Mouse (Mus musculus) neutrophil, adult 5-6 weeks (primary cell): ENCODE measurements around the gene Stk24. TPM values are rescaled to one million over a fixed set of nuclear protein-coding genes. Genes with fewer than 3 reads are reported as not detected.

Source experiments
- ATAC-seq: fragments of 151-379, 151-347 bp; 2 replicates; pipeline ENCODE4 v1.8.0; 2017; ENCODE audit warnings: mild to moderate bottlenecking, moderate TSS enrichment; ENCODE audit not compliant: insufficient number of reproducible peaks, poor library complexity, low FRiP score, severe bottlenecking; ENCODE audit errors: extremely low read depth
- total RNA-seq: library from RNA; stranded (forward); fragments of 200-1000 nt; gene quantifications from 2 replicates; pipeline ENCODE4 v1.2.3, GENCODE M21; 2017

The Stk24 gene
- total RNA-seq, 1 experiment from 2014 or later, result 162 TPM

GRCm38 (mm10) chr14:121291881-121292280, 87.9 kb downstream of the Stk24 start:
- no peak for ATAC-seq

DNA sequence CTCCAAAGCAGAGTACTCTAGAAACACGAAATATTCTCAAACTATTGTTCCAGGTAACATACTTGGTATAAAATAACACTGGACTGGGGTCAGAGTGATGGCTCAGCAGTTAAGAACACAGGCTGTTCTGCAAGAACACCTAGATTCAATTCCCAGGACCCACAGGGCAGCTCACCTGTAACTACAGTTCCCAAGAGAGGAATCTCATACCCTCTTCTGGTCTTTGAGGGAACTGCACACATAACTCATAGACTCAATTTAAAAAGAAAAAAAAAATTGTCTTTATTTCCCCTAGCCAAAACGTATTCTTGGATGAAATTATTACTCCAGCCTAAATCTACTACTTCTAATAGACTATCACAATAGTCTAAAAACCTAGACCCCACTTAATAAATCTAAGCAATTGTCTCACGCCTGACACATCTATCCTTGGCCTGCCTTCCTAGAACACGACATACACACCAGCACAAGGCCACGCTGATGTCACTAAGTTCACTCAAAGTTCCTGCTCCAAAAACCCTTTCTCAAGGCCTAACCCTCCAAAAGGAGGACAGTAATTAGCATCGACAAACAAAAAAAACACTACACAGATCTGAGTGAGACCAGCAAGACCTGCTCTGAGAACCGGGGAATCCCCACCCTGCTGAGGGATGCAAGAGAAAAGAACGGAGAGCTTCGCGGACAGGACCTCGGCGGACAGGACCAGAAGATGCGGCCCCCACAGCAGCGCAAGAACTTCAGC, 94.3 kb downstream of the Stk24 start:
- no peak for ATAC-seq

DNA sequence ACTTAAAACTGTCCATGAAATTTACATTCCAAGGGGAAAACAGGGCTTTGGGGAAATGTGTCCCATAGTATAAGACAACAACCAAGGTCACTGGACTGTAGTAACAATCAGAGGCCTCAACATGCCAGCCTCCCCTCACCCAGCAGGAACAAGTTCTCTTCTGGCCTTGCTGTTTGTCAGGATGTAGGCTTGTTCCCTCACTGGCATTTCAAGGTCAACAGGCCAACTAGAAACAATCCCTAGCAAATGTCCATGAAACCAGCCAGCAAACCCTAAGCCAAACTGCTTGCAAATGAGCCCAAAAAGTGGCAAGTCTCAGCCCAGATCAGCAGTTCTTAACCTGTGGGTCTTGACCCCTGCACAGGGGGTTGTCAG, 98.5 kb downstream of the Stk24 start:
- no peak for ATAC-seq

GRCm38 (mm10) chr14:121280601-121281335, 99.0 kb downstream of the Stk24 start:
- no peak for ATAC-seq

DNA sequence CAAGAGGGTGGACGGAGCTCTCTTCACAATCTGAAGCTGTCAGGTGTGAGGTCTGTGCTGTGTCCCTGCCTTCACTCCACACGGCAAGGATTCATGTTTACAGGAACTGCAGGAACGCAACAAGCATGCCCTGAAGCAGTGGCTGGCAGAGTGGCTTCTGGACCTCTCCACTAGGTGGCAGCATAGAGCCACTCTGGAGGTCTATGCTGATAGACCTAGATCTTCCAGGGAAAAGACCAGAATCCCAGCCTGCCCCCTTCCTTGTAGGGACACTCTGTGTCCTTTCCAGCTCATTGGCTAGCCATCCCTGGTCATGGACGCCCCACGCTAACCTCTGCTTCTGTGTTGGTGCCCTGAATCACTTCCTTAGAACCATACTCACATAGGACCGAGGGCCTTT, 100.7 kb downstream of the Stk24 start:
- ATAC-seq, result peak; percentile 50; the same call in 1 of the 2 replicates

DNA sequence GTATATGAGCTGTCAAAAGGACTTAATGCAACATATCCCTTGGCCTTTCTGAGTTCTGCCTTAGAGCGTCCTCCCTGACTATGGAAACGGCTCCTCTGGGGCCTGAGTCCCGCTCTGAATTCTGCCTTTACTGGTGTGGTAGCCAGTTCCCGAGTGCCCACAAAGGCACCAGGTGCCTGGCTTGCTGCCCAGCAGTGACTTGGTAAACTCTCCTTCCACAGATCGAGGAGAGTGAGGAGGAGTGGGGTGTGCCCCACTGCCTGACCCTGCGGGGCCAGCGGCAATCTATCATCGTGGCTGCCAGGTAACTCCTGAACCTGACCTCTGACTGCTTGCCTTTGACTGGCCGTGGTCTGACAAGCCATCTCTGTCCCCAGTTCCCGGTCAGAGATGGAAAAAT, 103.8 kb downstream of the Stk24 start:
- ATAC-seq, result no peak

DNA sequence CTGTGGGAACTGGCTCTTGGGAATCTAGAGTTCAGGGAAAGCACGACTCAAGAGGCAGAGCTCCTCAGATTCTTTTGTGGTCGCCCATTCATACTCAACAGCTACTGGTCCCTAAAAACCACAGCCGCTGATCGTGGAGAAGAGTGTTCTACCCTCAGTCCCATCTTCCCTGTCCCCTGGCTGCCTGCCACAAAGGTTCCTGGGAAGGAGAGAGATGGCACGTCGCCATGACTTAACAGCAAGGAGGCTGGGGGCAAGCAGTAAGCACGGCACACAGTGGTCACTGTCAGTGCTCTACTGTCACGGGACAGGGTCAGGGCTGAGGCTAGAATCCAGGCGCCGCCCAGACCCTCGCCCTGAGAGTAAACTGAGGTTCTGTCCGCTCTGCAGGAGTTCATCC, 104.8 kb downstream of the Stk24 start:
- no peak for ATAC-seq

DNA sequence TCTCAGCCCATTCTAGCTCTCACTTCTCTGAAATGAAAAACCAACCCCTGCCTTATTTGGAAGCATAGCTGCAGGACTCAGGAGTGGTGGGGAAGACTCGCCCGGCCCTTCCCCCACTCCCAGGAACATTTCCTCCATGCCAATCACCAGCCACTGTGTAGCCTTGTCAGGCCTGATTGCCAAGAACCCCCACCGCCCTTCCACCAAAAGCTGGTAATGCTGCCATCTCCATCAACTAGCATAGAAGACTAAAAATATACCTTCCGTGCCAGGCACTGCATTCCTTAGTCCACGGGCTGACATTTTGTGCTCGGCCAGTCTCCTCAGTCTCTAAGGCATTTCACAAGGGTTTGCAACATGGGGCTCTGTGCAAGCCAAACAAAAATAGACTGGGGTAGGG, 109.3 kb downstream of the Stk24 start:
- no peak for ATAC-seq

DNA sequence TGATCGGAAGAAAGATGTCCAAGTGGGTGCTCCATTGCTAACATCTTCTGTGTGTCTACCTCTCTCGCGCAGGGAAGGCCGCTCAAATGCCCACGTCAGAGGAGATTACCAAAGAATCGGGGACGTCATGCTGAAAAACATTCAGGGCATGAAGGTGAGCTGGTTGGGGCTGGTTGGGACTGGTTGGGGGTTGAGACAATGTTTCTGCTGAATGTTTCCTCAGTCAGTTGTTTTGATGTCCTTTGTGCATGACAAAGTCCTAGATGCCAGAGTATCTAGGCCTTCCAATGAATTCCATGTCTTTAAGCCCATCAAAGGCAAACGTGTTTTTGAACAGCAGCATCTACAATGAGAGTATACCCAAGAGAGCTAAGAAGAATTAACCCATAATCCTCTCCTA, 112.0 kb downstream of the Stk24 start:
- ATAC-seq, result no peak

GRCm38 (mm10) chr14:121264453-121264852, 115.4 kb downstream of the Stk24 start:
- no peak for ATAC-seq

GRCm38 (mm10) chr14:121263912-121264311, 115.9 kb downstream of the Stk24 start:
- ATAC-seq, result no peak

- ATAC-seq, result no peak
These were observed 117.2 kb downstream of the Stk24 start for GRCm38 (mm10) chr14:121262606-121263005.

- ATAC-seq, result no peak
These were observed 118.5 kb downstream of the Stk24 start for GRCm38 (mm10) chr14:121261229-121261879.

- ATAC-seq, result peak; percentile 40; the same call in 1 of the 2 replicates
These were observed 120.0 kb downstream of the Stk24 start for GRCm38 (mm10) chr14:121259789-121260188.

GRCm38 (mm10) chr14:121259332-121259731, 120.5 kb downstream of the Stk24 start:
- no peak for ATAC-seq

DNA sequence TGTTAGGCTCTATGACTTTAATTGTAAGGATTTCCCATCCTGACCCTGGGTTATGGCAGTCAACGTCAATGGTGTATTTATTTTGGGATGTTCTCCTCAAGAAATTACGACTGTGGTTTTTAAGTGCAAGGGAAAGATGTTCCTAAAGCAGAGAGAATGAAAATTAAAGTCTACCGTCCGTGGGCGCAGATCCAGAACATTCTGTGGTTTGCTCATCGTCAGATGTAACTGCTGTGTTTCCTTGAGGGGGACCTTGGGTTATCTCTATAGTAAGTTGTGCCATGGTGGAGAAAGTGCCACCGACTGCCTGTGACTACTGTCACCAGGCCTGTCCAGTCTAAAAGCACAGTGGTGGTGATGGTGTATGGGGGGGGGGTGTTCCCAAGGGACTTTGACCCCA, 122.9 kb downstream of the Stk24 start:
- no peak for ATAC-seq

- ATAC-seq, result no peak
These were observed 124.3 kb downstream of the Stk24 start for GRCm38 (mm10) chr14:121255469-121255868.

DNA sequence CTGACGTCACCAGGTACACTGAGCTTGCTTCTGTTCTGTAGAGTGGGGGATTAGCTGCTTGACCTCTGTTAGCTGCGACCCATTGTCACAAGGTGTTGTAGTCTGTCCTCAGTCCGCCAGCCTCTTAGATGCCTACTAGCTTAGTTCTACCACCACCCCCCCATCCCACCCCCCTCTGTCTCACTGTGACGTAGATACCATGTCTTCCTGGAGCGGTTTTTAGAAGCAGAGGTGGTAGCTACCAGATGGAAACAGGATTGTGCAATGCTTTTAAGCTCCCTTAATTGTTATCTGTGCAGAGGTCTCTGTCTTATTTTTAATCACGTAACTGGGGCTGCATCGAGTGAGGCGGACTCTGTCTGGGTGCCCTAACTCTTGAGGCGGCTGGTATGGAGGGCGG, 124.9 kb downstream of the Stk24 start:
- ATAC-seq, result no peak

GRCm38 (mm10) chr14:121252542-121252941, 127.3 kb downstream of the Stk24 start:
- ATAC-seq, result no peak

- no peak for ATAC-seq
These were observed 128.1 kb downstream of the Stk24 start for GRCm38 (mm10) chr14:121251708-121252107.
